Mouse (Mus musculus): ENCODE measurements around the gene Mocs2. TPM values are rescaled to one million over a fixed set of nuclear protein-coding genes. Genes with fewer than 3 reads are reported as not detected.

Mocs2 gene
- polyA plus RNA-seq, 1 experiment, result 47.2 TPM

GRCm38 (mm10) chr13:114854023-114854422, 36.0 kb downstream of the Mocs2 start:
- no peak for DNase-seq (ENCODE audit: low read depth)

DNA sequence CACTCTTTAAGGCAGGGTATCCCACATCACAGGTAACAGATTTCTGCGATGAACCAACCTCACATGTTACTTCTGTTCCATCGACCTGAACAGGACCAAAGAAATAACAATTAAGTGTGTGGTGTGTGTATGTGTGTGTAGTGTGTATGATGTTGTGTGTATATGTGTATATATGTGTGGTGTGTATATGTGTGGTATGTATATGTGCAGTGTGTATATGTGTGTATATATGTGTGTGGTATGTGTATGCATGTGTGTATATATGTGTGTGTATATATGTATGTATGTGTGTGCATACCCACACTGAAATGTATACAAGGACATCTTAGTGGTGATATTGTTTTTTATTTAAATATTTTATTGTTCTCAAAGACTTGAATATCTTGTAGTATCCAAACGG, 36.4 kb downstream of the Mocs2 start:
- DNase-seq (ENCODE audit: low read depth), result no peak

- DNase-seq (ENCODE audit: low read depth), result no peak
Measured at GRCm38 (mm10) chr13:114855573-114856268, 37.7 kb downstream of the Mocs2 start.

GRCm38 (mm10) chr13:114856269-114856627, 38.2 kb downstream of the Mocs2 start:
- DNase-seq (ENCODE audit: low read depth), result no peak

- DNase-seq (ENCODE audit: low read depth), result no peak
Measured at GRCm38 (mm10) chr13:114857525-114857924, 39.5 kb downstream of the Mocs2 start.

- no peak for DNase-seq (ENCODE audit: low read depth)
Measured at GRCm38 (mm10) chr13:114874738-114875137, 56.7 kb downstream of the Mocs2 start.

GRCm38 (mm10) chr13:114876005-114876520, 58.0 kb downstream of the Mocs2 start:
- no peak for DNase-seq (ENCODE audit: low read depth)

GRCm38 (mm10) chr13:114878667-114879066, 60.6 kb downstream of the Mocs2 start:
- no peak for DNase-seq (ENCODE audit: low read depth)

Other genes starting within 250 kb of the Mocs2 start
- gene Itga2, start 113.9 kb downstream of the Mocs2 start, polyA plus RNA-seq (2012; rRNA removed), result 0.69 and 0.72 TPM in 2 replicates

Measured in gonadal fat pad, adult 2 months (tissue).